Mouse (Mus musculus) spleen, adult 12 weeks (tissue): ENCODE results near the gene Skp1a.

ENCODE experiments used
- DNase-seq: peaks from one replicate; pipeline ENCODE4 v3.0.0; 2022; ENCODE audit warnings: low spot score

Gene Skp1a

DNA sequence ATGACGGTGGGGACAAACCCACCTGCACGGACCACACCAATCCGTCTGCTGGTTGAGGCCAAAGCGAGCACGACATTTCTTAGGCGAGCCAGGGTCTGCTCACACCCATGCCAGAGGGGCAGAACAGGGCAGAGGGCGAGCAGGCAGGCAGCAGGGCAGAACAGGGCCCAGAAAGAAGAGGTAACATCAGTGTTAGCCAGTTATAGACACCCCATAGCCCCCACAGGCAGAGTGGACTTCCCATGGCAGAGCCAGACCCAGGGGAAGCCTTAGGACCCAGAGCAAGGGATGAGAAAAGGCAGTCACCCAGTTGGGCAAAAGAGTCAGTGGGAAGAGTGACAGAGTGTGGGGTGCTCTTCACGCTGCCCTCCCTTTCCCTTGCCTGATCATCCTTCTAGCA lies 23.3 kb downstream of the Skp1a start:
- no peak for DNase-seq

- no peak for DNase-seq
These were observed 25.6 kb downstream of the Skp1a start for GRCm38 (mm10) chr11:52257376-52257775.

- no peak for DNase-seq
These were observed 26.9 kb downstream of the Skp1a start for GRCm38 (mm10) chr11:52258711-52259110.

GRCm38 (mm10) chr11:52260878-52261277 lies 29.1 kb downstream of the Skp1a start:
- DNase-seq: no peak

- no peak for DNase-seq
These were observed 30.1 kb downstream of the Skp1a start for GRCm38 (mm10) chr11:52261937-52262336.

GRCm38 (mm10) chr11:52262338-52262737 lies 30.5 kb downstream of the Skp1a start:
- no peak for DNase-seq

DNA sequence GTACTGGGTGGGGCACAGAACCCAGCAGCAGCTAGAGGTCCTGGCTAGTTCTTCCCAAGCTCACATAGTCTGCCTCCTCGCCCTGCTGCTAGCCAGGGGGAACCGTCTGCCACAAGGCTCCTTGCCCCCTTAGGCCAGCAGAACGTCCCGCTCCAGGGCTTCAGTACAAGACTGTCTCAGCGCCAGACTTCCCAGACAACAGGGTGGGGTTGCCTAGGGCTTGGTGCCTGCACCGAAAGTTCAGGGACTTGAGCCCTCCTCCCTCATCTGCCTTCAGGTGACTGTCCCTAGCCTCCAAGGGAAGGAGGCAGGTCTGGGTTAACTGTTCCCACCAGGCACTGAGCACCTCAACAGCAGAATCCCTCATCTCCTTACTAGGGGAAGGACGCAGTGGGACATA lies 33.1 kb downstream of the Skp1a start:
- no peak for DNase-seq

DNA sequence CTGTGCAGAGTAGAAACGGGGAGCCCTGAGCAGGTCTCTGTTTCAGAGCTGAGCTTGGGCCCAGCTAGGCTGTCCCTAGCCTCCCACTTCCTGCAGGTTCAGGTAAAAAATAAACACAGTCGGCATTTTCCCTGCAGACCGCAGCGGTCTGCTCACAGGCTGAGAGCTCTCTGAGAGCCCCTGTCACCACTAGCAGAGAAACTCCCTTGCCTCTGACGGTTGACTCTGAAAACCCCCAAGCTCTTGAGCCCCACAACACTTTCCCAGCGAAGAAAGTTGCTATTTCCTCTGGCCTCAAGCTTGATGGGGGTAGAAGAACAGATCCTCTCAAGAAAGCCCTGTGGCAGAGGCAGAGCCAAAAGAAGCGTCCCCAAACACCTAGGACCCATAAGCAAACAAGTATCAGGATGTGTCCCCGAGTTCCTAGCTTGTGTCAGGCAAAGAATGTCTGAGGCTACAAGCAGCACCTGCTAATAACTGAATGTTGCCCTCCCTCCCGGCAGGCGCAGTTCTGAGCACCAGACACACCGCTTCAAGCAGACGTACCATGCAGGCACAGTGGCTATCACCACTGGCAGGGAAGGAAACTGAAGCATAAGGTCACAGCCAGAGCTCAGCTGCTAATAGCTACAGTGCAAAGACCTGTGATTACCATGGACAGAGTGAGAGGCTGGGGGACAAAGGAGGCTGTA lies 34.0 kb downstream of the Skp1a start:
- DNase-seq: no peak

DNA sequence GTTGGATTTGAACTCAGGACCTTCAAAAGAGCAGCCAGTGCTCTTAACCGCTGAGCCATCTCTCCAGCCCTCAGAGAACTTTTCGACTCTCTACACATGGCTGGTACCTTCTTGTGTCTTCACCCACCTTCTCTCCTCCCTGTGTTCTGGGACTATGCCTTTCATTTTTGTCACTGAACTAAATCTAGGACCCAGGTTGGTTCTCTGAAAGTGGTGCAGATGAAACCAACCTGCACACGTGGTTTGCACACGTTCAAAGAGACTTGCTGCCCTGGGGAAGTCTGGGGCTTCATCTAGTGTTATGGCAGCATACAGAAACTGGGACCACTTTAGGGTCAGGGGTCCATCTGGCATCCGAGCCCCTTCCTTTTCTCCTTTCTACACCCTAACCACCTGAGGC lies 35.5 kb downstream of the Skp1a start:
- no peak for DNase-seq

DNA sequence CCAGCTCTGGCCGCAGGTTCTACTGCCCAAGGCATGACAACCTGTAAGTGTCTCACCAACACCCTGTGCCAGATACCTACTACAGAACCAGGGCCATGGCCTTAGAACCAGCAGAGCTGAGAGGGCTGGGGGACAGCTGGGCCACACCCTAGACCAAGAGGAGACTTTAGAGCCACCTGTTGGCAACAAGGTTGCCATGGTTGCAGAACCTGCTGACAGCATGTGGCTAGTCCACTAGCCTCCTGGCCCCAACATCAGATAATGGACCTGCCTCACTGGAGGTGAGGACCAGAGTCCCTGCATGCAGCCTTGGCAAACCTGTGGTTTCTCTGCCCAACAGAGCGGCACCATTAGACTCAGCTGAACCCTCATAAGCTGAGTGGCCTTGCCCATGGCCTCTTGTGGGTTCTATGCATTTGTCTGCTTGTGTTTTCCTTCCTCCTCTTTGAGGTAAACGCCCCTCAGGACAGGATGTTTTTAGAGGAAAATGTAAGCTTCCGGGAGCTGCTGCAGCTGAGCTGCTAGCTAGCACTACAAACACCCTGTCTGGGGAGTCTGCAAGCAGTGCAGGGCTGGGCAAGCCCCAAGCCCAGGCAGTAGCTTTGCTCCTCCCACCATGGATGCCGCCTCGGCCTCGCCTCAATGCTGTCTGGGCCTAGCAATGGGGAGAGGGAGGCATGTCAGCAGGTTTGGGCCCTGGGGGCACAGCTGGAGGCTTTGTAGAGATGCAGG lies 36.5 kb downstream of the Skp1a start:
- DNase-seq: no peak

DNA sequence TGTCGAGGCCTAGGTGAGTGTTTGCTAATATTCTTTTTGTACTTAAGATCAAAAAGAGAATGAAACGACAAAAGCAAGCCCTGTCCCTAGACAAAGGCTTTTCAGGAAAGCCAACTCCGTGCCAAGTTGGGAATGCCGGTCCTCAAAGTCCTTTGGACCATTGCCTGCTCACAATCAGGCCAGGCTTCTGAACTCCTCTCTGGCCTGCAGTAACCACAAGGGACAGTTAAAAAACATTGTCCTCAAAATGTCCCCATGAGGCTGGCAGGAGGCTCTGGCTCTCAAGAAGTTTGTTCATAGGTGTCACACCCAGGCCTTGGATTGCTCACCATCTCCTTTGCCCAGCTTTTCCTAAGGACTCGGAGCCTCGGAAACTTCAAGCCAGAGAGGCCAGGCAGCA lies 38.0 kb downstream of the Skp1a start:
- DNase-seq: no peak

- DNase-seq: no peak
These were observed 40.1 kb downstream of the Skp1a start for GRCm38 (mm10) chr11:52271765-52272495.

DNA sequence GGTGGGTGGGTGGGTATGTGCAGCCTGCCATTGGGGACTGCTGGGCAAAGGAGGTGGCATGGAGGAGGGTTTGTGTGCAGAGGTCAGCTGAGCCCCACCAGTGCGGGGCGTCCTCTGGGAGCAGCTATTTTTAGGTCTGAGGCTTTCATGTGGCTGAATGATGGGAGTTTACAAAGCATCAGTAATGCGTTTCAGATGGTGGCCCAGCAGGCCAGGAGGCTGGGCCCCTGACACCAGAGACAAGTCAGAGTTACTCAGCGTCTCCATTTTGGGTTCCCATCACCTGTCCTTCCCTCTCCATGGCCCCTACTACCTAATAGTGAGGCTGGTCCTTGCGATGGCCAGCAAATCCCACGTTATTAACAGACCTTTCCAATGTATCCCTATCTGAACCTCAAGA lies 40.8 kb downstream of the Skp1a start:
- DNase-seq: no peak

GRCm38 (mm10) chr11:52273183-52273941 lies 41.6 kb downstream of the Skp1a start:
- no peak for DNase-seq

- DNase-seq: no peak
These were observed 42.1 kb downstream of the Skp1a start for GRCm38 (mm10) chr11:52273942-52274330.

GRCm38 (mm10) chr11:52274456-52275112 lies 42.8 kb downstream of the Skp1a start:
- no peak for DNase-seq

DNA sequence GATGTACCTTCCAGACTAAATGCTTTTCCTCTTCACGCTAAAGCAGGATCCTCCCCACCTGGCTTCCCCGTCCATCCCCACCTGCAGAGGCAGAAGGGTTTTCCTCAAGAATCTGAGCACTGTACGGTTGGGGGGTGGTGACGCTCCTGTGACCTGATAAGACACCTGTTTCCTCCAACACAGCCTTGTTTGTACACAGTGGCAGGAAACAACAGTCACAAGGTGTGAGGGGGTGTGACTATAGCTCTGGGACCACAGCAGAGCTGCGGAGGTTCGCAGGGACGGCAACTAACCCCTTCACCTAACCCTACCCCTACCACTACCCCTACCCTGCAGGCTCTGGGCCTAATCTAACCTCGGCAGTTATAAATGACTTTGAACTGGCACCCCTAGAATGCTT lies 43.6 kb downstream of the Skp1a start:
- DNase-seq: no peak

GRCm38 (mm10) chr11:52275774-52276555 lies 44.2 kb downstream of the Skp1a start:
- no peak for DNase-seq

DNA sequence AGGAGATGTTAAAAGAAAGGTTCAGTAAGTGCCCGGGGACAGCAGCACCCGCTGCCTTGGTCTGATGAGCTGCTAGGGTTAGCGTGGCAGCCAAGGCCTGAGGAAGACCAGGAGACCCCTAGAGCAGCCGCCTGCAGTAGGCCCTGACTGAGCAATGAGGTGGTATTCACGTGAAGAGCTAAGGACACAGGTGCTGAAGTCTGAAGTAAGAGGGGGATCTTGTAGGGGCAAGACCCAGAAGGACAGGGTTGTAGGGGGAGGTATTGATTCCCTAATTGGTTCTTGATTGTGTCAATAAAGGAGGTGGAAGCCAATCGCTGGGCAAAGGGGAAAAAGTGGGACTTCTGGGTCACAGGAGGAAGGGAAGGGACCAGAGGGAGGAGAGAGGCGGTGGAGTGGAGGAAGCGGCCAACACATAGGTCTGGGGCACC lies 45.2 kb downstream of the Skp1a start:
- no peak for DNase-seq

- DNase-seq: no peak
These were observed 45.8 kb downstream of the Skp1a start for GRCm38 (mm10) chr11:52277433-52278150.
